ENCODE assay signal across 8 mouse cellular contexts in genomic region chr7:35555224-35556204, GRCm38 (mm10). TPM values are rescaled to one million over a fixed set of nuclear protein-coding genes. Genes with fewer than 3 reads are reported as not detected.
A peak's percentile ranks its signal among the peaks of the same experiment; 100 is the strongest.
DNase-seq lines count a peak whose midpoint lies in the region; ATAC-seq and TF ChIP-seq lines count a peak whose summit lies in the region.

No protein-coding gene starts in this region.

- peak overlapping the region; percentile 85 for H3K4me3 ChIP-seq in brown adipose tissue, adult 24 weeks (ENCODE audit: insufficient read depth, low read depth, low read length)
- H3K4me3 ChIP-seq in heart, embryonic 15.5 days: peak overlapping the region; percentile 86
- H3K4me3 ChIP-seq in liver, embryonic 14.5 days (ENCODE audit: insufficient read depth in 1 of 2, low read depth in 2 of 2, low read length in 2 of 2): peak overlapping the region; percentile 76 to 79
- peak overlapping the region; percentile 75 for H3K4me3 ChIP-seq in neural tube, embryonic 11.5 days (ENCODE audit: low read depth, low read length)
- peak overlapping the region; percentile 90 for H3K4me3 ChIP-seq in stomach, postnatal 0 days (ENCODE audit: low read depth, low read length)

- H3K27ac ChIP-seq in brown adipose tissue, adult 24 weeks (replicated peaks; ENCODE audit: low read depth, low read length): peak overlapping the region; percentile 88
- H3K27ac ChIP-seq in heart, embryonic 15.5 days: peak overlapping the region; percentile 98
- peak overlapping the region; percentile 90 for H3K27ac ChIP-seq in liver, embryonic 14.5 days
- peak overlapping the region; percentile 92 for H3K27ac ChIP-seq in neural tube, embryonic 11.5 days (ENCODE audit: low read depth, low read length)
- peak overlapping the region; percentile 99 for H3K27ac ChIP-seq in stomach, postnatal 0 days (replicated peaks)

- TF ChIP-seq EP300 in liver, embryonic 14.5 days (IDR thresholded peaks at IDR 0.05; ENCODE audit: low read depth): no peak
- no peak for TF ChIP-seq EP300 in stomach, postnatal 0 days (optimal IDR thresholded peaks at IDR 0.05)

- no peaks in the 10 kb centered on the region for H3K9me3 ChIP-seq in heart, embryonic 15.5 days (replicated peaks)
- H3K9me3 ChIP-seq in liver, embryonic 14.5 days (ENCODE audit: control insufficient read depth, low read length): no peaks in the 10 kb centered on the region
- no peaks in the 10 kb centered on the region for H3K9me3 ChIP-seq in neural tube, embryonic 11.5 days (ENCODE audit: control insufficient read depth, low read length)
- no peaks in the 10 kb centered on the region for H3K9me3 ChIP-seq in stomach, postnatal 0 days (ENCODE audit: control insufficient read depth, low read length)

- H3K27me3 ChIP-seq in heart, embryonic 15.5 days: no peaks in the 10 kb centered on the region
- no peaks in the 10 kb centered on the region for H3K27me3 ChIP-seq in liver, embryonic 14.5 days (ENCODE audit: control insufficient read depth, insufficient read depth, low read length)
- no peaks in the 10 kb centered on the region for H3K27me3 ChIP-seq in neural tube, embryonic 11.5 days (ENCODE audit: control insufficient read depth, insufficient read depth, low read length)
- H3K27me3 ChIP-seq in stomach, postnatal 0 days (ENCODE audit: control insufficient read depth, insufficient read depth, low read length): no peaks in the 10 kb centered on the region

- DNase-seq in CD4-positive, CD25-positive, alpha-beta regulatory T cell, adult 2 months (ENCODE audit: low read depth, low spot score): peak; percentile 91
- peak; percentile 60 for DNase-seq in fibroblast of lung, adult 2 months (ENCODE audit: low read depth)
- DNase-seq in kidney, postnatal 25 days: peak; percentile 85 to 94
- DNase-seq in liver, embryonic 14.5 days (ENCODE audit: low read depth in 3 of 3, low spot score in 3 of 3): peak; percentile 76 to 77 (median 77)
- peak; percentile 95 for DNase-seq in neural tube, embryonic 11.5 days (ENCODE audit: low spot score)
- DNase-seq in stomach, postnatal 0 days (ENCODE audit: low spot score): peak; percentile 90

- H3K4me1 ChIP-seq in brown adipose tissue, adult 24 weeks (ENCODE audit: control insufficient read depth, insufficient read depth, insufficient read length, low read length): no peaks in the 10 kb centered on the region
- H3K4me1 ChIP-seq in heart, embryonic 15.5 days (replicated peaks): peaks cover 15% of the 10 kb centered on the region; the same call in 1 of the 2 replicates
- H3K4me1 ChIP-seq in liver, embryonic 14.5 days (replicated peaks; ENCODE audit: control insufficient read depth in 2 of 2, insufficient read depth in 2 of 2, low read length in 1 of 2): peaks cover 54 to 59% of the 10 kb centered on the region in 2 experiments
- no peaks in the 10 kb centered on the region for H3K4me1 ChIP-seq in neural tube, embryonic 11.5 days (ENCODE audit: control insufficient read depth, insufficient read depth, low read length)
- H3K4me1 ChIP-seq in stomach, postnatal 0 days (replicated peaks; ENCODE audit: control insufficient read depth, insufficient read depth): no peaks in the 10 kb centered on the region

- WGBS in heart, embryonic 15.5 days: under 1% methylated on average over 93 of the region's 93 CpGs
- WGBS in liver, embryonic 14.5 days (ENCODE audit: insufficient replicate concordance): under 1% methylated on average over 88 of the region's 93 CpGs
- 2% methylated on average over 91 of the region's 93 CpGs for WGBS in neural tube, embryonic 11.5 days
- WGBS in stomach, postnatal 0 days: under 1% methylated on average over 93 of the region's 93 CpGs

- peak overlapping the region; percentile 97 for H3K4me2 ChIP-seq in heart, embryonic 15.5 days
- H3K4me2 ChIP-seq in liver, embryonic 14.5 days (ENCODE audit: low read depth): peak overlapping the region; percentile 79
- peak overlapping the region; percentile 97 for H3K4me2 ChIP-seq in neural tube, embryonic 11.5 days (ENCODE audit: low read depth)
- peak overlapping the region; percentile 100 for H3K4me2 ChIP-seq in stomach, postnatal 0 days (replicated peaks; ENCODE audit: low read depth)

- TF ChIP-seq CTCF in liver, embryonic 14.5 days (IDR thresholded peaks at IDR 0.05; ENCODE audit: low read depth): peak; percentile 22; the same call in 1 of the 2 replicates
- TF ChIP-seq CTCF in stomach, postnatal 0 days (IDR thresholded peaks at IDR 0.05; ENCODE audit: low read depth): no peak; the same call in 1 of the 2 replicates

- peak overlapping the region; percentile 86 for H3K9ac ChIP-seq in heart, embryonic 15.5 days
- H3K9ac ChIP-seq in liver, embryonic 14.5 days (replicated peaks): peak overlapping the region; percentile 84
- H3K9ac ChIP-seq in neural tube, embryonic 11.5 days (ENCODE audit: low read length): peak overlapping the region; percentile 78
- peak overlapping the region; percentile 99 for H3K9ac ChIP-seq in stomach, postnatal 0 days (ENCODE audit: low read length)

- ATAC-seq in heart, embryonic 15.5 days (replicated peaks; ENCODE audit: insufficient number of reproducible peaks, insufficient read depth, low FRiP score, low read depth): peak; percentile 92
- peak; percentile 78 for ATAC-seq in liver, embryonic 14.5 days (ENCODE audit: insufficient read depth)
- peak; percentile 87 for ATAC-seq in neural tube, embryonic 11.5 days (ENCODE audit: insufficient read depth, low FRiP score, low TSS enrichment)
- ATAC-seq in stomach, postnatal 0 days (ENCODE audit: low FRiP score, low TSS enrichment): peak; percentile 92

- H3K36me3 ChIP-seq in heart, embryonic 15.5 days: peaks cover 13% of the 10 kb centered on the region
- peaks cover 16% of the 10 kb centered on the region for H3K36me3 ChIP-seq in liver, embryonic 14.5 days (replicated peaks; ENCODE audit: control insufficient read depth, insufficient read depth, low read depth)
- H3K36me3 ChIP-seq in neural tube, embryonic 11.5 days (ENCODE audit: control insufficient read depth, insufficient read depth, low read length): no peaks in the 10 kb centered on the region
- H3K36me3 ChIP-seq in stomach, postnatal 0 days (ENCODE audit: control insufficient read depth, insufficient read depth, low read length): no peaks in the 10 kb centered on the region

RNA-seq across cellular contexts. Expression of gene Nudt19, which starts 0.6 kb away (rescaled TPM):
- polyA plus RNA-seq in brown adipose tissue, adult 24 weeks (2012; ENCODE audit: insufficient read depth, insufficient read length, missing spikeins): 105 and 112 TPM in 2 replicates
- polyA plus RNA-seq in heart, embryonic 15.5 days (2015; fragmentation: Nextera tagmentation; extraction: Ambion mirVana): 109 and 115 TPM in 2 replicates
- polyA plus RNA-seq in liver, embryonic 14.5 days (2012; rRNA removed): 27.6 and 53.2 TPM in 2 replicates
- 81.7 and 86.0 TPM in 2 replicates for polyA plus RNA-seq in liver, embryonic 14.5 days (2014; fragmentation: Nextera tagmentation; extraction: Ambion mirVana)
- 47.2 and 47.8 TPM in 2 replicates for polyA plus RNA-seq in neural tube, embryonic 11.5 days (2014; fragmentation: Nextera tagmentation; extraction: Ambion mirVana)
- polyA plus RNA-seq in stomach, postnatal 0 days (2015; fragmentation: Nextera tagmentation; extraction: Ambion mirVana): 60.8 and 68.9 TPM in 2 replicates

RNA-seq across cellular contexts. Expression of gene Tdrd12, which starts 18.0 kb away (rescaled TPM):
- not detected in 2 replicates for polyA plus RNA-seq in brown adipose tissue, adult 24 weeks (2012; ENCODE audit: insufficient read depth, insufficient read length, missing spikeins)
- 0.62 and 1.4 TPM in 2 replicates for polyA plus RNA-seq in heart, embryonic 15.5 days (2015; fragmentation: Nextera tagmentation; extraction: Ambion mirVana)
- 0.10 and 0.11 TPM in 2 replicates for polyA plus RNA-seq in liver, embryonic 14.5 days (2012; rRNA removed)
- polyA plus RNA-seq in liver, embryonic 14.5 days (2014; fragmentation: Nextera tagmentation; extraction: Ambion mirVana): not detected in 2 replicates
- 0.11 TPM in 1 of 2 replicates, not detected in the other for polyA plus RNA-seq in neural tube, embryonic 11.5 days (2014; fragmentation: Nextera tagmentation; extraction: Ambion mirVana)
- 0.19 and 0.47 TPM in 2 replicates for polyA plus RNA-seq in stomach, postnatal 0 days (2015; fragmentation: Nextera tagmentation; extraction: Ambion mirVana)

RNA-seq across cellular contexts. Expression of gene Rgs9bp, which starts 29.9 kb away (rescaled TPM):
- 0.16 TPM in 1 of 2 replicates, not detected in the other for polyA plus RNA-seq in brown adipose tissue, adult 24 weeks (2012; ENCODE audit: insufficient read depth, insufficient read length, missing spikeins)
- 0.25 and 0.42 TPM in 2 replicates for polyA plus RNA-seq in heart, embryonic 15.5 days (2015; fragmentation: Nextera tagmentation; extraction: Ambion mirVana)
- 0.08 and 0.11 TPM in 2 replicates for polyA plus RNA-seq in liver, embryonic 14.5 days (2012; rRNA removed)
- 0.03 and 0.05 TPM in 2 replicates for polyA plus RNA-seq in liver, embryonic 14.5 days (2014; fragmentation: Nextera tagmentation; extraction: Ambion mirVana)
- 0.18 and 0.24 TPM in 2 replicates for polyA plus RNA-seq in neural tube, embryonic 11.5 days (2014; fragmentation: Nextera tagmentation; extraction: Ambion mirVana)
- 0.28 and 0.48 TPM in 2 replicates for polyA plus RNA-seq in stomach, postnatal 0 days (2015; fragmentation: Nextera tagmentation; extraction: Ambion mirVana)

RNA-seq across cellular contexts. Expression of gene Ankrd27, which starts 30.5 kb away (rescaled TPM):
- 14.2 and 24.0 TPM in 2 replicates for polyA plus RNA-seq in brown adipose tissue, adult 24 weeks (2012; ENCODE audit: insufficient read depth, insufficient read length, missing spikeins)
- 17.7 and 22.9 TPM in 2 replicates for polyA plus RNA-seq in heart, embryonic 15.5 days (2015; fragmentation: Nextera tagmentation; extraction: Ambion mirVana)
- 11.6 and 13.5 TPM in 2 replicates for polyA plus RNA-seq in liver, embryonic 14.5 days (2012; rRNA removed)
- 20.9 and 22.8 TPM in 2 replicates for polyA plus RNA-seq in liver, embryonic 14.5 days (2014; fragmentation: Nextera tagmentation; extraction: Ambion mirVana)
- 28.0 and 28.2 TPM in 2 replicates for polyA plus RNA-seq in neural tube, embryonic 11.5 days (2014; fragmentation: Nextera tagmentation; extraction: Ambion mirVana)
- polyA plus RNA-seq in stomach, postnatal 0 days (2015; fragmentation: Nextera tagmentation; extraction: Ambion mirVana): 17.0 and 17.3 TPM in 2 replicates

Comparison
In these comparisons a context has a peak if more than half of its experiments do, and no peak if none do; other contexts are left out.
1. Peak in every context shown above with its lines: DNase-seq, ATAC-seq, H3K4me3 ChIP-seq and H3K27ac ChIP-seq.